19 mouse cellular contexts compared by ENCODE assay signal in genomic region chr19:5178631-5179030, GRCm38 (mm10).
A peak's percentile ranks its signal among the peaks of the same experiment; 100 is the strongest.
DNase-seq lines count a peak whose midpoint lies in the region; ATAC-seq and TF ChIP-seq lines count a peak whose summit lies in the region.
"Had no signal": no experiment of that assay in that cellular context is flagged by ENCODE, and none has a peak within 500 bp of the region (broad histone marks: within the 10 kb centered on the region; RNA-seq: fewer than 3 reads in every experiment).

No protein-coding gene starts in this region.

- no peaks in the 10 kb centered on the region for H3K27me3 ChIP-seq in lung, postnatal 0 days (replicated peaks; ENCODE audit: insufficient read depth, low read length)
- no peaks in the 10 kb centered on the region for H3K27me3 ChIP-seq in liver, postnatal 0 days (ENCODE audit: insufficient read depth, low read length)
- H3K27me3 ChIP-seq in hindbrain, embryonic 16.5 days (replicated peaks; ENCODE audit: control insufficient read depth, insufficient read depth, low read length), result no peaks in the 10 kb centered on the region
- H3K27me3 ChIP-seq: embryonic facial prominence, embryonic 15.5 days; forebrain, embryonic 13.5 days; hindbrain, embryonic 15.5 days; midbrain, embryonic 12.5 days had no signal

- no peak for TF ChIP-seq EP300 in lung, postnatal 0 days (IDR thresholded peaks at IDR 0.05)
- no peak for TF ChIP-seq EP300 in liver, postnatal 0 days (IDR thresholded peaks at IDR 0.05; ENCODE audit: low read depth)

- H3K9ac ChIP-seq in lung, postnatal 0 days (replicated peaks; ENCODE audit: low read depth), result no peak overlapping the region
- H3K9ac ChIP-seq in liver, postnatal 0 days (replicated peaks), result no peak overlapping the region
- no peak overlapping the region for H3K9ac ChIP-seq in hindbrain, embryonic 16.5 days (ENCODE audit: low read depth, low read length)
- H3K9ac ChIP-seq: embryonic facial prominence, embryonic 15.5 days; forebrain, embryonic 13.5 days; hindbrain, embryonic 15.5 days; lung, embryonic 14.5 days; midbrain, embryonic 12.5 days had no signal

- no peak for TF ChIP-seq CTCF in lung, postnatal 0 days (IDR thresholded peaks at IDR 0.05)
- TF ChIP-seq CTCF in liver, postnatal 0 days (IDR thresholded peaks at IDR 0.05; ENCODE audit: low read depth), result no peak

- no peaks in the 10 kb centered on the region for H3K9me3 ChIP-seq in lung, postnatal 0 days (ENCODE audit: low read length)
- no peaks in the 10 kb centered on the region for H3K9me3 ChIP-seq in liver, postnatal 0 days (ENCODE audit: low read length)
- no peaks in the 10 kb centered on the region for H3K9me3 ChIP-seq in hindbrain, embryonic 16.5 days (ENCODE audit: control insufficient read depth, low read length)
- H3K9me3 ChIP-seq: embryonic facial prominence, embryonic 15.5 days; forebrain, embryonic 13.5 days; hindbrain, embryonic 15.5 days; midbrain, embryonic 12.5 days had no signal

- peak; percentile 52 for DNase-seq in lung, postnatal 0 days (ENCODE audit: low spot score)
- DNase-seq in lung, postnatal 10 days, result no peak
- DNase-seq in ZHBTc4 (ENCODE audit: low read depth, low spot score), result peak; percentile 24
- peak; percentile 13 for DNase-seq in liver, postnatal 0 days
- DNase-seq in heart, adult 8-10 months (ENCODE audit: low spot score), result no peak
- no peak for DNase-seq in gastrocnemius, adult 8-10 months (ENCODE audit: low spot score in 2 of 2)
- DNase-seq: cerebellum, adult 11 months; cerebellum, postnatal 36 days; heart, adult 18-20 months; kidney, adult 11 months; kidney, postnatal 4 days; lung, embryonic 14.5 days; right cerebral cortex, postnatal 14 days had no signal

- no peaks in the 10 kb centered on the region for H3K36me3 ChIP-seq in lung, postnatal 0 days (ENCODE audit: insufficient read depth, low read length)
- H3K36me3 ChIP-seq in liver, postnatal 0 days (replicated peaks; ENCODE audit: insufficient read depth, low read length), result no peaks in the 10 kb centered on the region
- H3K36me3 ChIP-seq in hindbrain, embryonic 16.5 days (ENCODE audit: control insufficient read depth, insufficient read depth, low read length), result no peaks in the 10 kb centered on the region
- H3K36me3 ChIP-seq: embryonic facial prominence, embryonic 15.5 days; hindbrain, embryonic 15.5 days; midbrain, embryonic 12.5 days had no signal

- no peak overlapping the region for H3K4me3 ChIP-seq in lung, postnatal 0 days (ENCODE audit: low read depth, low read length)
- H3K4me3 ChIP-seq in liver, postnatal 0 days (ENCODE audit: low read depth, low read length), result no peak overlapping the region
- H3K4me3 ChIP-seq in hindbrain, embryonic 16.5 days (ENCODE audit: low read length), result no peak overlapping the region
- H3K4me3 ChIP-seq: embryonic facial prominence, embryonic 15.5 days; forebrain, embryonic 13.5 days; hindbrain, embryonic 15.5 days; midbrain, embryonic 12.5 days had no signal

- WGBS in lung, postnatal 0 days, result 71% methylated on average over 5 of the region's 5 CpGs
- 31% methylated on average over 5 of the region's 5 CpGs for WGBS in liver, postnatal 0 days (ENCODE audit: insufficient replicate concordance)
- WGBS in hindbrain, embryonic 16.5 days, result 73% methylated on average over 5 of the region's 5 CpGs

- no peaks in the 10 kb centered on the region for H3K4me1 ChIP-seq in lung, postnatal 0 days (ENCODE audit: insufficient read depth, low read depth, low read length)
- H3K4me1 ChIP-seq in liver, postnatal 0 days (ENCODE audit: insufficient read depth), result no peaks in the 10 kb centered on the region
- H3K4me1 ChIP-seq in hindbrain, embryonic 16.5 days (ENCODE audit: control insufficient read depth, insufficient read depth, low read depth, low read length), result no peaks in the 10 kb centered on the region
- H3K4me1 ChIP-seq: embryonic facial prominence, embryonic 15.5 days; hindbrain, embryonic 15.5 days; midbrain, embryonic 12.5 days had no signal

- H3K27ac ChIP-seq in lung, postnatal 0 days (ENCODE audit: low read length), result no peak overlapping the region
- peak overlapping the region; percentile 31 for H3K27ac ChIP-seq in liver, postnatal 0 days (ENCODE audit: low read depth)
- H3K27ac ChIP-seq in hindbrain, embryonic 16.5 days (ENCODE audit: low read depth, low read length), result no peak overlapping the region
- H3K27ac ChIP-seq: embryonic facial prominence, embryonic 15.5 days; forebrain, embryonic 13.5 days; hindbrain, embryonic 15.5 days; midbrain, embryonic 12.5 days had no signal

- ATAC-seq in lung, postnatal 0 days, result peak; percentile 48; the same call in 1 of the 2 replicates
- ATAC-seq in liver, postnatal 0 days, result peak; percentile 44; the same call in 1 of the 2 replicates
- peak; percentile 51; the same call in 1 of the 2 replicates for ATAC-seq in neutrophil, adult 5-6 weeks (ENCODE audit: extremely low read depth, insufficient number of reproducible peaks, low FRiP score, poor library complexity, severe bottlenecking)
- no peak for ATAC-seq in hindbrain, embryonic 16.5 days
- ATAC-seq: forebrain, embryonic 13.5 days had no signal

- H3K4me2 ChIP-seq in lung, postnatal 0 days (replicated peaks; ENCODE audit: low read depth, low read length), result no peak overlapping the region
- H3K4me2 ChIP-seq in liver, postnatal 0 days (ENCODE audit: low read depth, low read length), result no peak overlapping the region
- H3K4me2 ChIP-seq in hindbrain, embryonic 16.5 days (ENCODE audit: low read length), result no peak overlapping the region
- H3K4me2 ChIP-seq: embryonic facial prominence, embryonic 15.5 days; forebrain, embryonic 13.5 days; hindbrain, embryonic 15.5 days; lung, embryonic 14.5 days; midbrain, embryonic 12.5 days had no signal

Comparison
In these comparisons a context has a peak if more than half of its experiments do, and no peak if none do; other contexts are left out.
1. DNase-seq: peak in lung, postnatal 0 days (single experiment), ZHBTc4 (single experiment) and liver, postnatal 0 days (single experiment); none in lung, postnatal 10 days (single experiment), heart, adult 8-10 months (single experiment) and gastrocnemius, adult 8-10 months (0 of 2).